Mouse (Mus musculus) megakaryocyte, adult 5-6 weeks (primary cell): ENCODE results near the gene Wdr46. TPM values are rescaled to one million over a fixed set of nuclear protein-coding genes. Genes with fewer than 3 reads are reported as not detected.
A peak's percentile ranks its signal among the peaks of the same experiment; 100 is the strongest.
"Not testable (repeated sequence)": the region's sequence is repeated elsewhere in the genome, so short reads cannot be mapped to it uniquely, and the experiment has no call there.

Source experiments
- ATAC-seq: 2 replicates; pipeline ENCODE4 v1.8.0; 2016; ENCODE audit warnings: mild to moderate bottlenecking, inconsistent platforms; ENCODE audit not compliant: poor library complexity, severe bottlenecking
- total RNA-seq, 2 experiments: library from RNA; stranded (forward) in 1 of 2; stranded (reverse) in 1 of 2; fragments of 153-499, 151-499 nt in 1 of 2; fragments of 221-1000, 200-1000 nt in 1 of 2; gene quantifications; 2 replicates each; pipeline versions ENCODE4 v1.2.3 to v1.2.4; 2015 to 2017

The Wdr46 gene
- total RNA-seq (2015) (12.2 and 12.4 TPM in 2 replicates), total RNA-seq (2017) (21.6 and 23.7 TPM in 2 replicates)

- peak; percentile 96 for ATAC-seq
Observed at GRCm38 (mm10) chr17:33940206-33940805, at the start of gene Wdr46, which contains the start of gene Pfdn6. Wdr46 (plus strand) TSS chr17:33940660. Pfdn6 (minus strand) TSS chr17:33940343.

DNA sequence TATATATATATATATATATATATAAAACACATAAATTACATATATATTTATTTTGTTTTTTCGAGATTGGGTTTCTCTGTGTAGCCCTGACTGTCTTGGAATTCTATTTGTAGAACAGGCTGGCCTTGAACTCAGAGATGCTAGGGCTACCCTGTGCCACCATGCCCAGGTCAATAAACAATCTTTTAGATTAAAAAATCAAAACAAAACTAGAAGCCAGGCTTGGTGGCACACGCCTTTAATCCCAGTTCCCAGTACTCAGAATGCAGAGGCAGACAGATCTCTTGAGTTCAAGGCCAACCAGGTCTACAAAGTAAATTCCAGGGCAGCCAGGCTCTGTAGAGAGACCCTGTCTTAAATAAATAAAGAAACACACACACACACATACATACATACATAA is 49.1 kb upstream of the Wdr46 start:
- ATAC-seq: no peak

GRCm38 (mm10) chr17:33891892-33892291 is 48.6 kb upstream of the Wdr46 start:
- not testable (repeated sequence) for ATAC-seq

DNA sequence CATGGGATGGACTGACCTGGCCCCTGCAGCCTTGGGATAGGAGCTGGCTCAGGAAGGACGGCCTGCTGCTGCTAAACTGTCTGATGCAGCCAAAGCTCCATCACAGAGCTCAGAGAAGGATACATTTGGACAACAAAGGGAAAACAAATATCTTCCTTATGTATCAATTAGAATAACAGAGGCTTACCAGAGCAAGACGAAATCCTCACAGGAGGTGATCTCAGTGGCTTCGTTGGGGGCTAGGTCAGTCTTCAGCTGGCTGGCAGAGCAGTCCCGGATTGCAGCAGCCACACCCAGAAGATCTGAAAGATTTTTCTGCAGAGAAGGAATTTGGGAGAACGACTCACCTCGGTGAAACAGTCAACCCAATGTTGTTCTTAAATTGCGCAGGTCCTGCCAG is 48.0 kb upstream of the Wdr46 start:
- no peak for ATAC-seq

GRCm38 (mm10) chr17:33893011-33893410 is 47.4 kb upstream of the Wdr46 start:
- not testable (repeated sequence) for ATAC-seq

- peak; percentile 59; the same call in 1 of the 2 replicates for ATAC-seq
Observed at GRCm38 (mm10) chr17:33897114-33897794, 43.2 kb upstream of the Wdr46 start.

DNA sequence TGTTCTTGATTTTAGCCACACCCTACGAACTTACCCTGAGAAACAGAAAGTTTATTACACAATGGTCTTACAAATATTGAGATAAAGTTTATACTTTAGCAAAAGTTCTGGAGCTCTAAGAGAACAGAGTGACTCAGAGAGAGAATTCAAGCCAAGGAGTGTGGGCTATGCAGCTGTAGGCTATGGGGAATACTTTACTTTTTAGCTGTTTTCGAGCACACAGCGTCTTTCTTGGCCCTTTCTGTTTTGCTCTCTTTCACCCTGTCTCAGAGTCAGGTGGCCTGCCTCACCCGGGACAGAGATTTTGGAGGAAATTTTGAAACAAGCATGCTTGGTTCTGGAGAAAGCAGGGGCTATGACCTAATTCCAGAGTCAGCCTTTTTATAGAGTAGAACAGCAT is 42.3 kb upstream of the Wdr46 start:
- not testable (repeated sequence) for ATAC-seq

DNA sequence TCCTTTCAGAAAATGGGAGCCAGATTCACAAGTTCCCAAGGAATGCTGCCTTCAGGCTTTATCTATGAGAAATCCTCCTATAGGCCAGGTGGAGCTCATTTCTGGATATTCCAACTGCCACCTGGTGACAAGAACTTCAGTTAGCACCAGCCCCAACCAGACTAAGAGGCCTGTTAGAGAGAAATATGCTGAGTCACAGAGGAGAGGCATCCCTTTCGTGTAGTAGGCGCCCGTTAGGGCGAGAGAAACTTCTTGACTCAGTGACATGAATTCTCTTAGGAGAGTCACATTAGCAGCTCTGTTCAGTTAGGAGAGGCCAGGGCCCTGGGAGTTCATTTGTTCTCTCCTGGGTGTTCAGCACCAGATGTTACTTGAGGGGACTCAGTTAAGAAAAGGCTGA is 40.8 kb upstream of the Wdr46 start:
- no peak for ATAC-seq

DNA sequence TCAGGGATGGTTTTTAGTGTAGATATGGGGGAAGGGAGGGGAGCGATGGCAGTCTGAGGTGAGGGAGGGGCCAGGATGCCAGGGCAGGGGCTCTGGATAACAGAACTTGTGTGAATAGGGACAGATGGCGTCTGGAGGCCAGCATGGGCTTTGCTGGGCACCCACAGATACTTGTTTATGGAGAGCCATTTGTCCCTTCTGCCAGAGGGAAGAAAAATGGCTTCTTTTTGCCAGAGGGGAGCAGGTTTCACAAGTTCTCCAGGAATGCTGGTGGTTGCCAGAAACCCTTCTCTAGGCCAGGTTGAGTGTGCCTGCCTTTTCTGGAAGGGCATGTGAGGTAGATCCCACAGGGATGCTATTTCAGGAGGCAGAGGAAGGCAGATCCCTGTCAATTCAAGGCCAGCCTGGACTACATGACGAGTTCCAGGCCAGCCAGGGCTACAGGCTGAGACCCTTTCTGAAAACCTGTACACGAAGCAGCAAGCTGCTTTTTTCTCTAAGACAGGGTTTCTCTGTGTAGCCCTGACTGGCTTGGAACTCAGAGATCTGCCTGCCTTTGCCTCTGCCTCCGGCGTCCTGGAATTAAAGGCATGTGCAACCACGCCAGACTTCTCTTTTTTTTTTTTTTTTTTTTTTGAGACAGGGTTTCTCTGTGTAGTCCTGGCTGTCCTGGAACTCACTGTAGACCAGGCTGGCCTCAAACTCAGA is 40.0 kb upstream of the Wdr46 start:
- ATAC-seq: no peak

GRCm38 (mm10) chr17:33900989-33901314 is 39.5 kb upstream of the Wdr46 start:
- no peak for ATAC-seq

GRCm38 (mm10) chr17:33901653-33902052 is 38.8 kb upstream of the Wdr46 start:
- no peak for ATAC-seq

GRCm38 (mm10) chr17:33902079-33902478 is 38.4 kb upstream of the Wdr46 start:
- no peak for ATAC-seq

- ATAC-seq: no peak
Observed at GRCm38 (mm10) chr17:33902491-33902890, 38.0 kb upstream of the Wdr46 start.

DNA sequence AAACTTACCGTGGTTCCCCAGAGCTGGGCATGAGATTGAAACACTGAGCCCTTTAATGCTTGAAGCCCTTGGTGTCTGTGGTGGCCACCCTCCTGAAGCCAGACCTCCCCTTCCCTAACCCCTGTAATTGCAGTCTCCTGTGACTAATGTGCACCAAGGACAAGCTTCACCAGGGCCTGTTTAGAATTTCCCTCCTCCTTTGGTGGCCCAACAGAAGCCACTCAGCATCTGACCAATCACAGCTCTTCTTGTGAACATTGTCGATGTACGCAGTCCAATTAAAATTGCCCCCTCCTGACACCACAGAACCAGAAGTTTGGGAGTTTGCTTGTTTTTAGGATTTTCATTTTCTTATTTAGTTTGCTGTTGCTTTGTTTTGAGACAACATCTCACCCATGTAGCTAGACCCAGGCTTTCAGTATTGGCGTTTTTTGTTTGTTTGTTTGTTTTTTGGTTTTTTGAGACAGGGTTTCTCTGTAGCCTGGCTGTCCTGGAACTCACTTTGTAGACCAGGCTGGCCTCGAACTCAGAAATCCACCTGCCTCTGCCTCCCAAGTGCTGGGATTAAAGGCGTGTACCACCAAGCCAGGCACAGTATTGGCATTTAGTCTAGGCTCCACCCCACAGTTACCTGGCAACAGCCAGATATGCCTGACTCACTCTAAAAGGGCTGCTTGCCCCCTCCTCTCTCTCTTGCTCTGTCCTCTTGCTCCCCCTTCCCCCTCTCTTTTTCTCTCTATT is 36.4 kb upstream of the Wdr46 start:
- not testable (repeated sequence) for ATAC-seq

- not testable (repeated sequence) for ATAC-seq
Observed at GRCm38 (mm10) chr17:33904835-33905234, 35.6 kb upstream of the Wdr46 start, which contains the start of gene Platr17. Platr17 (plus strand) TSS chr17:33905135.

DNA sequence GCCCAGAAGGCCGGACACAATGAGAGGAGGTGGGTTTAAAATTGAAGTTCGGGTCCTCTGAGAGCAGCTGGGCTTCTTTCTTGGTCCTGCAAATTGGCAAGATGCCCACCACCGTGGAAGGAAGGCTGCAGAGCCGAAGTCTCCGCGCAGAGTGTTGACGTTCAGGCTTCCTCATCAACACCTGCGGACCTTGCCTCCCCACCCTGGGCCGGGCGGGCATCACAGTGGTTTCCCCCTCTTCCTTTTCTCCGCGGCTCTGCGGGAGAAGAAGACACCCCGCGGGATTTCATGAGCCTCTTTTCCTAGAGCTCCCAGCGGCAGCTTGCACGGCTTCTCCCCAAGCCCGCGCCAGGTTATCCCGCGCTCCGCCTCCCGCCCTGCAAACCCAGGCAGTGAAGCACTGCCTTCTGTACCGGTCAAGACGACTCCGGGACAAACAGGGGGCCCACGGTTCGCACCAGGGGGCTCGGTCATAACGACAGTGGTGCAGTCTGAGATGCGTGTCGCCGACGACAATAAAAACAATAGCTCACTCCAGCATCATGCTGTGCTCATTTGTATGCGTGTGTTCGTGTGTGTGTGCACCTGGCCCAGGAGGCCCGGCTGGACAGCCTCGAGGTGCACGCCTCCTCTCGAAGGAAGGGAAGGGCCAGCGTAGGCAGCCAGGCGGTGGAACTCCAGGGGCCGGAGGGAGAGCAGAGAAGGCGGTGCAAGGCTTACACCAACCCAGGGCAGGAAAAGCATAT is 32.0 kb upstream of the Wdr46 start:
- peak; percentile 37 for ATAC-seq

DNA sequence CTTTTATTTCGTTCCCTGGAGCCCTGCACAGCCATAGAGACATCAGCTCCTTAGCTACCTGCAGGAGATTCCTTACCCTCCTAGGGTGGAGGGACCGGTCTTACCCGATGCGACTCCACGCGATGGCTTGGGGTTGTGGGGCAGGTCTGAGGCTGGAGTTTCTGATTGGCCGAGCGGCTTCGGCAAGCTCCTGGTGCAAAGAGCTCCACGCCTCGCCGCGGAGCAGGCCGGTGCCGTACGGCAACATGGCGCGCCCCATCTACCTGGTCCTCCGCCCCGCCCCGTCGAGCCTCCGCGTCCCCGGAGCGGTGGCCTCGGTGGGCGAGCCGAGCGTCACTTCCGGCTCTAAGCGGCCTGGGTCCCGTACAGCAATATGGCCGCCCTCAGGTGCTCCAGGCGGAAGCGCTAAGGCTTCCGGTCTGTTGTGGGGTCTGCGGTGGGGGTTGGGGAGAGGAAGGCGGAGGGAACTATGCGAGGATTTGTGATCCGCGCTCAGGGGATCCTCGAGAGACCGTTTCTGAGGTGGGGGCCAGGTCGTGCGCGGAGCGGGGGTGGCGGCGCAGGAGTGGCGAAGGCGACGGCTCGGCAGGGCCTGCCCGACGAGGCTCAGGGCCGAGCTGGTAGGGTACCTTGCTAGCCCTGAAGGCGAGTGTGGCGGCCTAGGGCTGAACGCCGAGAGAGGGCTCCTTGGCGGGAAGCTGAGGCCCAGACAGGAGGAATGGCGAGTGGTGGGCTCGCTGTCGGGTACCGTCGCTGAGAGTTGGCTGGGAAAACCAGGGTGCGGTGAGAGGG is 31.2 kb upstream of the Wdr46 start, which contains the start of gene Daxx:
Gene Daxx, plus strand, starts transcription at position 338 of the 792 bp plus-strand sequence.
- ATAC-seq: peak; percentile 95

DNA sequence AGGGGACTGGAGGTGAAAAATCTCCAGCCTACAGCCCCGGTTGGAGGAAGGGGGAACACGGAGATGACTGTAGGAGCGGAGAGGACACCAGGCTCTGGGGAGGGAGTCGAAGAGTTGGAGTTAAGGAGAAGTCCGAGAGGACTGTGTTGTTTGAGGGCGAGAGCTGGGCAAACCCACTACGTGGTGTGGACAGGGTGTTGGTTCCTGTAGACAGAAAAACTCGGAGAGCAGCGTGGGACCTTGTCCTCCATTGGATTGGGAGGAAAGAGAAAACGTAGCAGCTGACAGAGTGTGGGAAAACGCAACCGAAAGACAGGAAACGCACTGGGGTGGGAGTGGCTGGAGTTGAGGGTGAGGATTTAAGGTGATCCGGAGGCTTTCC is 30.6 kb upstream of the Wdr46 start:
- ATAC-seq: peak; percentile 13; the same call in 1 of the 2 replicates

DNA sequence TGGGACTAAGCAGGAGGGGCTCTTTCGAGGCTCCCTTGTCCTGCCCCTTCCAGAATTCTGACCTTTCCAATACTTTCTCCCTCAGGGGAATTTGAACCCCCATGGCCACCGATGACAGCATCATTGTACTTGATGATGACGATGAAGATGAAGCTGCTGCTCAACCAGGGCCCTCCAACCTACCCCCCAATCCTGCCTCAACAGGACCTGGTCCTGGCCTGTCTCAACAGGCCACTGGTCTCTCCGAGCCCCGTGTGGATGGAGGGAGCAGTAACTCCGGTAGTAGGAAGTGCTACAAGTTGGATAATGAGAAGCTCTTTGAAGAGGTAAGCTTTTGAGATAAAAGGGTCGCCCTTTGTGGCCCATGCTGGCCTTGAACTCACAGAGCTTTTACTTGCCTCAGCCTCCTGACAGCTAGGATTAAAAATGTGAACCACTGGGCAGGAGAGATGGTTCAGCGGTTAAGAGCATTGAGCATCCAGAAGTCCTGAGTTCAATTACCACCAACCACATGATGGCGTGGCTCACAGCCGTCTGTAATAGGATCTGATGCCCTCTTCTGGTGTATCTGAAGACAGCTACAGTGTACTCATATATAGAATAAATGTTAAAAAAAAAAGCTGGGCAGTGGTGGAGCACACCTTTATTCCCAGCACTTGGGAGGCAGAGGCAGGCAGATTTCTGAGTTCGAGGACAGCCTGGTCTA is 30.0 kb upstream of the Wdr46 start:
- no peak for ATAC-seq
